Mouse (Mus musculus) forebrain, postnatal 0 days (tissue): Measurements from ENCODE around the gene Ap1s2. TPM values are rescaled to one million over a fixed set of nuclear protein-coding genes. Genes with fewer than 3 reads are reported as not detected.

ENCODE experiments used
- ATAC-seq: fragments of 200-750 bp; cut with Nextera tagmentation; 2 replicates; pipeline ENCODE4 v1.8.0; 2017; ENCODE audit warnings: mild to moderate bottlenecking, moderate library complexity
- DNase-seq: peaks from one replicate; pipeline ENCODE4 v3.0.0-alpha.2; 2015
- H3K27ac ChIP-seq: fragments of 300-500 bp; sonication (generic); 2 replicates; pipeline ENCODE4 v1.5.1; 2014; ENCODE audit warnings: low read depth, mild to moderate bottlenecking, antibody characterized with exemption, low read length, moderate library complexity, mixed read lengths
- H3K27me3 ChIP-seq: fragments of 300-500 bp; sonication (generic); 2 replicates; pipeline ENCODE4 v1.6.1; 2014; ENCODE audit warnings: mild to moderate bottlenecking, low read length, mixed read lengths; ENCODE audit not compliant: insufficient read depth
- H3K36me3 ChIP-seq: fragments of 300-500 bp; sonication (generic); 2 replicates; pipeline ENCODE4 v1.6.1; 2014; ENCODE audit warnings: mild to moderate bottlenecking, moderate library complexity; ENCODE audit not compliant: insufficient read depth
- H3K4me1 ChIP-seq: fragments of 300-500 bp; sonication (generic); 2 replicates; pipeline ENCODE4 v1.6.1; 2014; ENCODE audit warnings: antibody characterized with exemption; ENCODE audit not compliant: insufficient read depth
- H3K4me2 ChIP-seq: fragments of 300-500 bp; sonication (generic); 2 replicates; pipeline ENCODE4 v1.6.1; 2014; ENCODE audit warnings: low read depth, mild to moderate bottlenecking, moderate library complexity
- H3K4me3 ChIP-seq: fragments of 300-500 bp; sonication (generic); 2 replicates; pipeline ENCODE4 v1.5.1; 2014; ENCODE audit warnings: low read depth, low read length, mixed read lengths
- H3K9ac ChIP-seq: fragments of 300-500 bp; sonication (generic); 2 replicates; pipeline ENCODE4 v1.6.1; 2014; ENCODE audit warnings: mild to moderate bottlenecking
- H3K9me3 ChIP-seq: fragments of 300-500 bp; sonication (generic); 2 replicates; pipeline ENCODE4 v1.6.1; 2016; ENCODE audit warnings: low read length
- CTCF ChIP-seq: sonication (generic); IDR thresholded peaks from 2 replicates; pipeline ENCODE4 v1.5.1; 2016; ENCODE audit warnings: antibody characterized with exemption, control low read depth, low read depth
- WGBS: fragments of 180-500 bp; shearing (Covaris S2); extraction: QIAGEN DNeasy Blood & Tissue Kit; methylation state at CpG from one replicate; pipeline ENCODE4 v1.1.7; 2014; 5-methylcytosine and 5-hydroxymethylcytosine counted together
- polyA plus RNA-seq: library from polyadenylated mRNA; unstranded; fragments of >200 nt; fragmentation: Nextera tagmentation; extraction: Ambion mirVana; gene quantifications from 2 replicates; pipeline ENCODE4 v1.2.1, GENCODE M21; 2015
- total RNA-seq: library from RNA; depleted of rRNA; stranded (reverse); fragments of >200 nt; gene quantifications from 2 replicates; pipeline ENCODE4 v1.2.3, GENCODE M21; 2014

Gene Ap1s2
- total and polyA plus RNA-seq, 2 experiments from 2014 or later: 123 to 135 TPM

- ATAC-seq (no peak), DNase-seq (peak; percentile 47)
- TF ChIP-seq CTCF: peak; percentile 79
- Histone ChIP-seq H3K27me3 (no peaks in the 10 kb centered on the region), H3K9me3 (no peaks in the 10 kb centered on the region), H3K36me3 (no peaks in the 10 kb centered on the region), H3K4me2 (no peak overlapping the region; the same call in 1 of the 2 replicates), H3K9ac (no peak overlapping the region), H3K27ac (no peak overlapping the region), H3K4me3 (no peak overlapping the region), H3K4me1 (no peaks in the 10 kb centered on the region)
Observed at GRCm38 (mm10) chrX:163912791-163913190, 4.0 kb downstream of the Ap1s2 start.

GRCm38 (mm10) chrX:163929550-163929949 lies 20.7 kb downstream of the Ap1s2 start:
- Histone ChIP-seq H3K4me1 (no peaks in the 10 kb centered on the region), H3K4me3 (no peak overlapping the region), H3K9ac (no peak overlapping the region), H3K4me2 (no peak overlapping the region), H3K36me3 (no peaks in the 10 kb centered on the region), H3K27ac (no peak overlapping the region), H3K27me3 (no peaks in the 10 kb centered on the region), H3K9me3 (no peaks in the 10 kb centered on the region)
- TF ChIP-seq CTCF: no peak
- ATAC-seq (no peak), DNase-seq (no peak)

GRCm38 (mm10) chrX:163934731-163935130 lies 25.9 kb downstream of the Ap1s2 start:
- Histone ChIP-seq H3K27me3 (no peaks in the 10 kb centered on the region), H3K9me3 (no peaks in the 10 kb centered on the region), H3K9ac (no peak overlapping the region), H3K4me1 (no peaks in the 10 kb centered on the region), H3K4me2 (no peak overlapping the region), H3K36me3 (no peaks in the 10 kb centered on the region), H3K4me3 (no peak overlapping the region), H3K27ac (no peak overlapping the region)
- DNase-seq: no peak
- ATAC-seq: no peak
- TF ChIP-seq CTCF: no peak
- WGBS: 76% methylated on average over 8 of the region's 8 CpGs

DNA sequence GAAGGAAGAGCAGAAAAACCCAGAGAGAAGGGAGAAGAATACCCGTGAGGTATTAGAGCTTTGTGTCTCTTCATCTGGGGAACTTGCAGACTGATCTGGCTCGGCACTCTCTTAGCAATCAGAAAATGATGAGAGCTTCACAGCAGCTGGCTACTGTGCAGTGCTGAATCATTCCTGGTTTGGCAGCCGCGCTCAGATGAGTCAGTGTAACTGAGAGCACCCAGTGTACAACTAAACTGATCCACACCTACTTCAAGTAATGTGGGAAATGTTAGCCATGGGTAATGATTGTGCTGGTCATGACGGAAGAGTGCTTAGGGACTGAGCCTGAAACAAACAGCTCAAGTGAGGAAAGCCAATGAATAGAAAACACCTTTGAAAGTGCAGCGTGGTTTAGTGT lies 29.8 kb downstream of the Ap1s2 start:
- ATAC-seq (no peak), DNase-seq (no peak)
- WGBS: 83% methylated on average over 6 of the region's 6 CpGs
- no peak for TF ChIP-seq CTCF
- no peaks in the 10 kb centered on the region for H3K27me3 ChIP-seq
- no peak overlapping the region for H3K27ac ChIP-seq
- H3K4me1 ChIP-seq: no peaks in the 10 kb centered on the region
- H3K9me3 ChIP-seq: no peaks in the 10 kb centered on the region
- no peak overlapping the region for H3K4me2 ChIP-seq
- H3K4me3 ChIP-seq: no peak overlapping the region
- no peak overlapping the region for H3K9ac ChIP-seq
- peaks cover 6% of the 10 kb centered on the region; the same call in 1 of the 2 replicates for H3K36me3 ChIP-seq

DNA sequence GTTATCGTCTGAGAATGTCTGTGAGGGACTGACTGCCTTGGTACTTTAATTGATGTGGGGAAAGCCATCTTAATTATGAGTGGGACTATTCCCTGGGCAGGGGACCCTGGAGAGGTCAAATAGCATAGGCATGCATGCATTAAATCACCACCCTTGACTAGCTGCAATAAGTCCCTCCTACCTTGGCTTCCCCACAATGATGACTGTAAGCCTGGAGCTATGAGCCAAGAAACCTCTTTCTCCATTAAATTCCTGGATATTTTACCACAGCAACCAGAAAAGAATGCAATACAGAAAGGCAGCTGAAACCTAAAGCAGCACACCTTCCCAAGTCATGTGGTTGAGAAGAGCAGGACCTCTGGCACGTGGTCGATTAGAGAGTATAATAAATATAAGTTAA lies 35.6 kb downstream of the Ap1s2 start:
- H3K27me3 ChIP-seq: no peaks in the 10 kb centered on the region
- no peaks in the 10 kb centered on the region for H3K9me3 ChIP-seq
- 80% methylated on average over 3 of the region's 3 CpGs for WGBS
- H3K4me3 ChIP-seq: no peak overlapping the region
- no peak for TF ChIP-seq CTCF
- no peak overlapping the region for H3K4me2 ChIP-seq
- DNase-seq: no peak
- no peak overlapping the region for H3K27ac ChIP-seq
- H3K4me1 ChIP-seq: no peaks in the 10 kb centered on the region
- no peak overlapping the region for H3K9ac ChIP-seq
- peaks cover 6% of the 10 kb centered on the region; the same call in 1 of the 2 replicates for H3K36me3 ChIP-seq
- ATAC-seq: no peak

GRCm38 (mm10) chrX:163951618-163952017 lies 42.8 kb downstream of the Ap1s2 start:
- H3K9ac ChIP-seq: no peak overlapping the region
- peaks cover 9% of the 10 kb centered on the region for H3K36me3 ChIP-seq
- H3K9me3 ChIP-seq: no peaks in the 10 kb centered on the region
- no peaks in the 10 kb centered on the region for H3K27me3 ChIP-seq
- no peak overlapping the region for H3K27ac ChIP-seq
- no peaks in the 10 kb centered on the region for H3K4me1 ChIP-seq
- DNase-seq (no peak), ATAC-seq (no peak)
- no peak for TF ChIP-seq CTCF
- no peak overlapping the region for H3K4me3 ChIP-seq
- no peak overlapping the region for H3K4me2 ChIP-seq
- WGBS: 88% methylated on average over 1 of the region's 1 CpGs

DNA sequence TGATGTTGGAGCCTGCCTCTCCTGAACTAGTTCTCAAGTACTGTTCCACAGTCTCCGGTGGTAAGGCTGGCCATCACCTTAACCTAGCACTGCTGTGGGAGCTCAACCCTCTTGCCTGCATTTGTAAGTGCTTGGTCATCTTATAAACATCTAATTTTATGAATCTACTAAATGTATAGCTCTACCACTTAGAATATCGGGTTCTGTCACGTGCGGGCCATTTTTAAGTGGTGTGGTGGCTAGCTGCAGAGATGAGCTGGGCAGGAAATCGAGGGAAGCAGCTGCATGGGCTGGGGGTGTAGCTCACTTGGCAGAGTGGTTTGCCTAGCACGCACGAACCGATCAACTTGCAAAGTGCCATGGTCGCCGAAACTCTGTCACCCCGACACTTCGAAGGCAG lies 48.6 kb downstream of the Ap1s2 start:
- Histone ChIP-seq H3K27ac (peak overlapping the region; percentile 95; the same call in 1 of the 2 replicates), H3K36me3 (peaks cover 6% of the 10 kb centered on the region; the same call in 1 of the 2 replicates), H3K4me3 (peak overlapping the region; percentile 63), H3K9me3 (no peaks in the 10 kb centered on the region), H3K27me3 (no peaks in the 10 kb centered on the region), H3K4me2 (peak overlapping the region; percentile 50), H3K4me1 (no peaks in the 10 kb centered on the region), H3K9ac (peak overlapping the region; percentile 75)
- ATAC-seq (no peak), DNase-seq (no peak)
- WGBS: 34% methylated on average over 12 of the region's 12 CpGs
- TF ChIP-seq CTCF: no peak
